Mouse (Mus musculus) liver, adult 2 months (tissue): ENCODE measurements at regions not wholly inside any gene's neighbourhood (a gene's known extent, or its start where the extent isn't known, plus 50 kb on each side); places are given as distances from the start of the nearest gene placed in this dataset.

ENCODE experiments used
- DNase-seq: peaks from one replicate; pipeline ENCODE4 v3.0.0-alpha.2; 2011; ENCODE audit warnings: low read depth, low spot score; ENCODE audit errors: extremely low read depth
- H3K27ac ChIP-seq: fragments of 200-500 bp; replicated peaks from 2 replicates; pipeline ENCODE4 v1.5.1; 2012; ENCODE audit warnings: low read depth, mild to moderate bottlenecking, control low read depth, inconsistent platforms, low read length; ENCODE audit not compliant: insufficient read depth
- H3K27me3 ChIP-seq: fragments of 200-500 bp; 2 replicates; pipeline ENCODE4 v1.6.1; 2012; ENCODE audit warnings: mild to moderate bottlenecking, moderate library complexity, low read length, inconsistent platforms; ENCODE audit not compliant: control insufficient read depth, insufficient read depth
- H3K36me3 ChIP-seq: fragments of 200-500 bp; 2 replicates; pipeline ENCODE4 v1.6.1; 2012; ENCODE audit warnings: low read length, inconsistent platforms; ENCODE audit not compliant: control insufficient read depth, insufficient read depth
- H3K4me1 ChIP-seq: fragments of 200-500 bp; 2 replicates; pipeline ENCODE4 v1.6.1; 2011; ENCODE audit warnings: low read length; ENCODE audit not compliant: control insufficient read depth, insufficient read depth
- H3K4me3 ChIP-seq: fragments of 200-500 bp; 2 replicates; pipeline ENCODE4 v1.5.1; 2011; ENCODE audit warnings: low read depth, mild to moderate bottlenecking, control low read depth, low read length, moderate library complexity; ENCODE audit not compliant: insufficient read depth
- H3K79me2 ChIP-seq: fragments of 200-500 bp; 2 replicates; pipeline ENCODE4 v1.6.1; 2012; ENCODE audit warnings: inconsistent platforms, mild to moderate bottlenecking, low read length, moderate library complexity; ENCODE audit not compliant: control insufficient read depth, insufficient read depth
- H3K9ac ChIP-seq: fragments of 200-500 bp; 2 replicates; pipeline ENCODE4 v1.6.1; 2012; ENCODE audit warnings: low read depth, mild to moderate bottlenecking, control low read depth, inconsistent platforms, low read length
- CTCF ChIP-seq: fragments of 200-500 bp; IDR thresholded peaks from 2 replicates; pipeline ENCODE4 v1.5.1; 2011; ENCODE audit warnings: low read depth, low read length, control low read depth
- POLR2A ChIP-seq: fragments of 200-500 bp; IDR thresholded peaks from 2 replicates; pipeline ENCODE4 v1.6.1; 2011; ENCODE audit warnings: low read length, control low read depth; ENCODE audit not compliant: insufficient read depth; ENCODE audit errors: extremely low read depth
- WGBS: fragments of 180-500 bp; shearing (Covaris S2); methylation state at CpG from one replicate; pipeline ENCODE4 v1.1.7; 2018; 5-methylcytosine and 5-hydroxymethylcytosine counted together

GRCm38 (mm10) chr12:78001846-78002245 lies 192.2 kb upstream of the Gm6657 start:
- no peak overlapping the region for H3K9ac ChIP-seq
- H3K27me3 ChIP-seq = no peaks in the 10 kb centered on the region
- 92% methylated on average over 9 of the region's 9 CpGs for WGBS
- no peak overlapping the region for H3K27ac ChIP-seq
- H3K79me2 ChIP-seq = no peaks in the 10 kb centered on the region
- H3K36me3 ChIP-seq = no peaks in the 10 kb centered on the region
- H3K4me1 ChIP-seq = no peaks in the 10 kb centered on the region
- no peak for TF ChIP-seq POLR2A
- no peak for TF ChIP-seq CTCF
- no peak overlapping the region for H3K4me3 ChIP-seq
- DNase-seq = no peak

- no peak overlapping the region for H3K4me3 ChIP-seq
Observed at GRCm38 (mm10) chr12:78033766-78034165, 160.3 kb upstream of the Gm6657 start.

GRCm38 (mm10) chr12:78046582-78046981 lies 147.5 kb upstream of the Gm6657 start:
- Histone ChIP-seq H3K27me3 (no peaks in the 10 kb centered on the region), H3K27ac (no peak overlapping the region), H3K79me2 (no peaks in the 10 kb centered on the region), H3K36me3 (no peaks in the 10 kb centered on the region), H3K4me3 (no peak overlapping the region), H3K9ac (no peak overlapping the region), H3K4me1 (no peaks in the 10 kb centered on the region)
- DNase-seq = no peak
- WGBS = 83% methylated on average over 4 of the region's 4 CpGs
- TF ChIP-seq POLR2A (no peak), CTCF (peak; percentile 12; the same call in 1 of the 2 replicates)

More at GRCm38 (mm10) chr12:78033766-78034165, 160.3 kb upstream of the Gm6657 start:
- Histone ChIP-seq H3K79me2 (no peaks in the 10 kb centered on the region), H3K27ac (no peak overlapping the region), H3K27me3 (peaks cover 2% of the 10 kb centered on the region; the same call in 1 of the 2 replicates), H3K4me1 (no peaks in the 10 kb centered on the region), H3K36me3 (no peaks in the 10 kb centered on the region), H3K9ac (no peak overlapping the region)
- no peak for TF ChIP-seq CTCF
- TF ChIP-seq POLR2A = no peak
- no peak for DNase-seq

GRCm38 (mm10) chr12:78055956-78056355 lies 138.1 kb upstream of the Gm6657 start:
- Histone ChIP-seq H3K27me3 (no peaks in the 10 kb centered on the region), H3K4me1 (no peaks in the 10 kb centered on the region), H3K27ac (no peak overlapping the region), H3K4me3 (no peak overlapping the region), H3K79me2 (no peaks in the 10 kb centered on the region), H3K9ac (no peak overlapping the region), H3K36me3 (no peaks in the 10 kb centered on the region)
- TF ChIP-seq POLR2A = no peak
- peak; percentile 71 for TF ChIP-seq CTCF
- WGBS = 3% methylated on average over 9 of the region's 9 CpGs
- peak; percentile 16 for DNase-seq

- Histone ChIP-seq H3K36me3 (no peaks in the 10 kb centered on the region), H3K4me1 (no peaks in the 10 kb centered on the region), H3K9ac (no peak overlapping the region), H3K27me3 (no peaks in the 10 kb centered on the region), H3K79me2 (no peaks in the 10 kb centered on the region), H3K27ac (no peak overlapping the region), H3K4me3 (no peak overlapping the region)
- no peak for DNase-seq
- TF ChIP-seq CTCF (no peak), POLR2A (no peak)
- WGBS = 85% methylated on average over 3 of the region's 3 CpGs
Observed at GRCm38 (mm10) chr12:78057166-78057565, 136.9 kb upstream of the Gm6657 start.

GRCm38 (mm10) chr12:78059965-78060364 lies 134.1 kb upstream of the Gm6657 start:
- no peaks in the 10 kb centered on the region for H3K79me2 ChIP-seq
- H3K9ac ChIP-seq = no peak overlapping the region
- no peak for DNase-seq
- no peak overlapping the region for H3K4me3 ChIP-seq
- H3K27ac ChIP-seq = no peak overlapping the region
- 83% methylated on average over 5 of the region's 5 CpGs for WGBS
- no peaks in the 10 kb centered on the region for H3K27me3 ChIP-seq
- H3K4me1 ChIP-seq = no peaks in the 10 kb centered on the region
- TF ChIP-seq CTCF = no peak
- TF ChIP-seq POLR2A = no peak
- no peaks in the 10 kb centered on the region for H3K36me3 ChIP-seq
